In genomic region chr5:125188812-125189598, GRCm38 (mm10) we compare ENCODE assay signal across 9 mouse cellular contexts. TPM values are rescaled to one million over a fixed set of nuclear protein-coding genes. Genes with fewer than 3 reads are reported as not detected.
DNase-seq lines count a peak whose midpoint lies in the region; ATAC-seq lines count a peak whose summit lies in the region.
"Had no signal": no experiment of that assay in that cellular context is flagged by ENCODE, and none has a peak within 500 bp of the region (broad histone marks: within the 10 kb centered on the region; RNA-seq: fewer than 3 reads in every experiment).

No protein-coding gene starts in this region.

- DNase-seq in adrenal gland, adult (ENCODE audit: inconsistent age in 2 of 2, low spot score in 1 of 2) = peak; percentile 79 to 81
- DNase-seq in adrenal gland, postnatal 4 days (ENCODE audit: low spot score in 2 of 2) = no peak
- DNase-seq in lung, postnatal 36 days = peak; percentile 47
- DNase-seq in lung, postnatal 14 days = no peak
- peak; percentile 15 for DNase-seq in embryonic facial prominence, embryonic 11.5 days (ENCODE audit: low spot score)
- peak; percentile 39 to 53 for DNase-seq in right cerebral cortex, postnatal 36 days (ENCODE audit: low spot score in 2 of 2)
- DNase-seq in neural tube, embryonic 10.5 days (ENCODE audit: extremely low spot score, low spot score) = no peak
- DNase-seq in thymus, postnatal 14 days = no peak

- H3K27me3 ChIP-seq in embryonic facial prominence, embryonic 11.5 days (ENCODE audit: control insufficient read depth, insufficient read depth, low read length) = no peaks in the 10 kb centered on the region

- H3K9me3 ChIP-seq in embryonic facial prominence, embryonic 11.5 days (replicated peaks; ENCODE audit: control insufficient read depth, low read length) = no peaks in the 10 kb centered on the region

- ATAC-seq in embryonic facial prominence, embryonic 11.5 days (replicated peaks; ENCODE audit: insufficient number of reproducible peaks, low FRiP score, low TSS enrichment, low read depth) = no peak

- 24% methylated on average over 12 of the region's 12 CpGs for WGBS in embryonic facial prominence, embryonic 11.5 days

- H3K9ac ChIP-seq in embryonic facial prominence, embryonic 11.5 days (replicated peaks; ENCODE audit: low read length) = no peak overlapping the region
- H3K9ac ChIP-seq: liver, embryonic 14.5 days had no signal

- H3K4me3 ChIP-seq in embryonic facial prominence, embryonic 11.5 days (ENCODE audit: low read depth, low read length) = no peak overlapping the region

- H3K27ac ChIP-seq in embryonic facial prominence, embryonic 11.5 days (replicated peaks; ENCODE audit: low read depth, low read length) = no peak overlapping the region
- H3K27ac ChIP-seq: liver, embryonic 14.5 days had no signal

- H3K36me3 ChIP-seq in embryonic facial prominence, embryonic 11.5 days (replicated peaks; ENCODE audit: control insufficient read depth, insufficient read depth, low read depth, low read length) = no peaks in the 10 kb centered on the region

- H3K4me2 ChIP-seq in embryonic facial prominence, embryonic 11.5 days (ENCODE audit: low read depth, low read length) = no peak overlapping the region

- peaks cover 8% of the 10 kb centered on the region for H3K4me1 ChIP-seq in embryonic facial prominence, embryonic 11.5 days (ENCODE audit: control insufficient read depth, insufficient read depth, low read length)

RNA-seq across cellular contexts. Expression of gene Ncor2, which starts 10.0 kb away (rescaled TPM):
- 100 to 1,000 TPM; 240 to 243 TPM for total RNA-seq in adrenal gland, postnatal 4 days (2021)
- polyA plus RNA-seq in embryonic facial prominence, embryonic 11.5 days (2014; fragmentation: Nextera tagmentation; extraction: Ambion mirVana) = 12.4 and 15.0 TPM in 2 replicates

Comparison
In these comparisons a context has a peak if more than half of its experiments do, and no peak if none do; other contexts are left out.
1. DNase-seq: peak in adrenal gland, adult (2 of 2), lung, postnatal 36 days (single experiment), embryonic facial prominence, embryonic 11.5 days (single experiment) and right cerebral cortex, postnatal 36 days (2 of 2); none in adrenal gland, postnatal 4 days (0 of 2), lung, postnatal 14 days (single experiment), neural tube, embryonic 10.5 days (single experiment) and thymus, postnatal 14 days (single experiment).